28 mouse cellular contexts compared by ENCODE assay signal in the genomic region with DNA sequence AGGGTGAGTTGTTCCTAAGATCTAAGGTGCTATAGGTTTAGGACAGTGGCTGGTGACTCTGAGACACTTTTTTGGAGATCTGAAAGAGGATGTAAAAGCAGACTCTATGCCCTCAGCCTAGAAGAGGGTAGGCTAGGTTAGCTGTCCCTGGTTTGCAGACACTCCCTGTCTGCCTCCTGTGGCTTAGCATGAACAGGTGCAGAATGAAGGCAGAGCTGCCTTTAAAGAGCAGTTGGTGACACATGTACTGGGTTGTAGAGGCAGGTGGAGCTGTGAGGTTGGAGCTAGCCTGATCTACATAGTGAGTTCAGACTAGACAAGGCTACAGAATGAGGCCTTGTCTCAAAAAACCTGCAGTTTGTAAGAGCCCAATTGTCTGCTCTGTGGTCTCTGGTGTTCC.
"Had no signal": no experiment of that assay in that cellular context is flagged by ENCODE, and none has a peak within 500 bp of the region (broad histone marks: within the 10 kb centered on the region; RNA-seq: fewer than 3 reads in every experiment).

No protein-coding gene starts in this region.

- H3K4me2 ChIP-seq: heart, embryonic 12.5 days; hindbrain, embryonic 12.5 days; hindbrain, embryonic 14.5 days; intestine, embryonic 15.5 days; limb, embryonic 12.5 days; liver, embryonic 11.5 days; liver, embryonic 13.5 days had no signal

- DNase-seq: gastrocnemius, adult 2 months; gastrocnemius, postnatal 10 days; gastrocnemius, postnatal 25 days; heart, adult 2 months; heart, postnatal 10 days; heart, postnatal 4 days; kidney, adult 18-20 months; kidney, adult 8-10 months; kidney, postnatal 10 days; kidney, postnatal 25 days; kidney, postnatal 4 days; layer of hippocampus, adult 9-11 months; layer of hippocampus, postnatal 36 days; left cerebral cortex, postnatal 4 days; liver; liver, embryonic 13.5 days had no signal

- H3K4me3 ChIP-seq: gastrocnemius, adult 2 months; heart, adult 2 months; heart, embryonic 10.5 days; heart, embryonic 12.5 days; hindbrain, embryonic 10.5 days; hindbrain, embryonic 12.5 days; intestine, embryonic 15.5 days; layer of hippocampus, adult 2 months; limb, embryonic 12.5 days; liver, embryonic 13.5 days had no signal

- H3K27ac ChIP-seq: gastrocnemius, adult 2 months; heart, adult 2 months; heart, embryonic 10.5 days; hindbrain, embryonic 10.5 days; hindbrain, embryonic 12.5 days; hindbrain, embryonic 14.5 days; intestine, embryonic 15.5 days; layer of hippocampus, adult 2 months; limb, embryonic 12.5 days; liver, embryonic 13.5 days had no signal

- H3K27me3 ChIP-seq: heart, embryonic 12.5 days; hindbrain, embryonic 12.5 days; intestine, embryonic 15.5 days; limb, embryonic 12.5 days; liver, embryonic 13.5 days had no signal

- H3K9ac ChIP-seq: heart, embryonic 12.5 days; hindbrain, embryonic 12.5 days; hindbrain, embryonic 14.5 days; intestine, embryonic 15.5 days; limb, embryonic 12.5 days; liver, embryonic 13.5 days had no signal

- ATAC-seq: hindbrain, embryonic 16.5 days; inflammation-experienced regulatory T-cells, adult 6 months; intestine, embryonic 15.5 days; intestine, postnatal 0 days had no signal

- H3K36me3 ChIP-seq: heart, embryonic 10.5 days; heart, embryonic 12.5 days; hindbrain, embryonic 10.5 days; hindbrain, embryonic 12.5 days; intestine, embryonic 15.5 days; limb, embryonic 12.5 days; liver, embryonic 13.5 days had no signal

- H3K4me1 ChIP-seq: heart, embryonic 10.5 days; heart, embryonic 12.5 days; hindbrain, embryonic 10.5 days; hindbrain, embryonic 12.5 days; intestine, embryonic 15.5 days; limb, embryonic 12.5 days; liver, embryonic 13.5 days had no signal

- H3K9me3 ChIP-seq: heart, embryonic 10.5 days; heart, embryonic 12.5 days; hindbrain, embryonic 10.5 days; hindbrain, embryonic 12.5 days; intestine, embryonic 15.5 days; limb, embryonic 12.5 days; liver, embryonic 13.5 days had no signal
